Mouse (Mus musculus): ENCODE measurements around the gene Adipor2.

The Adipor2 gene

DNA sequence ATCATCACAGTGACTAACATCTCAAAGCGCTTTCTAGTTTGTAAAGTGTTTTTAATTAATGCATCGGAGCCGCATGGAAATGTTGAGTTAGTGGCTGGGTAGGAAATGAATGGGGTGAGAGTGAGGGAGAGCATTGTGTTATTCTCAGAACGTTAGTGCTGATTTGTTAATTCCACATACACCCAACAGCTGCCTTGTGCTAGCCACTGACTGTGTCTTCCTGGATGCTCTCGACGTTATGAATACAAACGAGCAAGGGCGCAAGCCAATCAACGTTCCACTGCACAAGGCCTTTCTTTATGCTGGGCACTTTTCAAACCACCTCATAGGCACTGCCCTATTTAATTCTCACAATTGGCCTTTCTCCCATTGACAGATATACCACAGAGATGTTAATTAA, 98.8 kb downstream of the Adipor2 start:
- in situ Hi-C loops (cut with MboI; ENCODE audit: low sequenced_read_pairs): no loop called here

- in situ Hi-C loops (cut with MboI; ENCODE audit: low sequenced_read_pairs): no loop called here
Measured at GRCm38 (mm10) chr6:119314751-119315476, 102.6 kb downstream of the Adipor2 start.

DNA sequence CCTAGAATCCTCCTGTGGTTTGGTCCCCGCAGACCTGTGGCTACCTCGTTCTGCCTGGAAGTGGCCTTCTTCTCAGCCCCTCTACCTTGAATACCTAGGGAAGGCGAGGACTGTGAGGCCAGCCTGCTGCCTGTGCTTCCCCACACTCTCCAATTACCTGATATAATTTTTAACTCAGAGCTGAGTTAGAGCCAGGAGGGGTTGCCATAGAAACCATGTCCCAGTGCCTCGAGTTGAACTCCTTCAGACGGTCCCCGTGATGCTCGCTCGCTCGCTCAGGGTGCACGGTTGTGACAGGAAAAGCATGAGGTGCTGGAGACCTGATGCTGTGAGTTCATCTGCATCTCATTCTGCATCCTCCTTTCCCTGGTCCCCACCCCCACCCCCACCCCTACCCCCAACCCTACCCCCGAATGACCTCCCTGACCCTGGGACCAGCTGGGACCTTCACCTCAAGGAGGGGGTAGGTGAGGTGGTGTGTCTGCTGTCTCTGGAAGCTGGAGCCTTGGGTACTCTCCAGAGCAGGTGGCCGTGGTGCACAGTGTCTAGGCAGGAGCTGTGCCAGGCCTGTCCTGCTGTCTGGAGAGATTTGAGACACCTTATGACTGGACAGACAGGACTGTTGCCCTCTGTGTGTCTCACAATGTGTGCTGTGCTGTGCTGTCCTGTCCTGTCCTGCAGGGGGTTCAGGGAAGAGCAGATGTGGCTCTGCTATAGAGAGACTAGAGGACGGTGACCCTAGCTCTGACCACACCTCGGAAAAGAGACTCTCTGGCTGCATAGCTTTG, 103.7 kb downstream of the Adipor2 start:
- in situ Hi-C loops (cut with MboI; ENCODE audit: low sequenced_read_pairs): no loop called here

- in situ Hi-C loops (cut with MboI; ENCODE audit: low sequenced_read_pairs): no loop called here
Measured at GRCm38 (mm10) chr6:119313096-119313495, 104.4 kb downstream of the Adipor2 start.

DNA sequence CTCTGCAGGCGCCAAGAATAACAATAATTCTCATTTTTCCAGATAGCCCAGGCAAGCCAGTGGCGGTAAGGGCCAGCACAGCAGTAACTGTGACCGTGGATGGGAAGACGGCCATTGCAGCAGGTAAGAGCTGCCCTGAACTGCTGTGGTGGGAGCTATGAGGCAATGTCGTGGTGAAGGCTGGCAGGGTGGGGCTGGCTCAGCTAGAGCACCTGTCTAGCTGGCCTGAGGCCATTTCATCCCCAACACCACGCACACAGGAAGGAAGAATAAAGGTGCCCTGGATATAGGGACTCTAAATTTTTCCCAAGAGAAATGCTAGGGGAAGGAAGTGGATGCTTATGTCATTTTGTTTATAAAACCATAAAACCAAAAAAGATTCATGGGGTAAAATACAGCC, 105.1 kb downstream of the Adipor2 start:
- in situ Hi-C loops (cut with MboI; ENCODE audit: low sequenced_read_pairs): no loop called here

DNA sequence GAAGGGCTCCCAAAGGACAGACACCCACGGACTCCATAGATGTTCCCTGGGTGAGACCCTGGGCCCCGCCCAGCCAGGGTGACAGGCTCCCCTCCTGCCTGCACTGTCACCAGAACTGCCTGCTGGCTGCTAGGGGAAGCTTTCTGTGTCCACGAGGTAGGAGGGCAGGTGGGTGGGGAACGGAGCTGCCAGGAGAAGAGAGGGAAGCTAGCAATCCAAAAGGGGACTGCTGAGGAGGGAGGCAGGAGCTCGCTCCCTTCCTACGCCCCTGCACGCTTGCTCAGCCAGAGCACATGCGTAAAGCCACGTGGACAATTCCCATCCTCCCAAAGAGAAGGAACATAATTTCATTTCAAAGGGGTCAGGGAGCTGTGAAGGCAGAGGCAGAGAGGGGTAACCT, 107.3 kb downstream of the Adipor2 start:
- in situ Hi-C loops (cut with MboI; ENCODE audit: low sequenced_read_pairs): no loop called here

- in situ Hi-C loops (cut with MboI; ENCODE audit: low sequenced_read_pairs): no loop called here
Measured at GRCm38 (mm10) chr6:119307867-119308413, 109.6 kb downstream of the Adipor2 start.

- in situ Hi-C loops (cut with MboI; ENCODE audit: low sequenced_read_pairs): no loop called here
Measured at GRCm38 (mm10) chr6:119303331-119303730, 114.2 kb downstream of the Adipor2 start.
